Mouse (Mus musculus) hindbrain, embryonic 10.5 days (tissue): Measurements from ENCODE around the gene Arxes1. TPM values are rescaled to one million over a fixed set of nuclear protein-coding genes. Genes with fewer than 3 reads are reported as not detected.
"Not testable (repeated sequence)": the region's sequence is repeated elsewhere in the genome, so short reads cannot be mapped to it uniquely, and the experiment has no call there.

ENCODE experiments used
- DNase-seq: peaks from one replicate; pipeline ENCODE4 v3.0.0-alpha.2; 2017; ENCODE audit warnings: low spot score
- H3K27ac ChIP-seq: fragments of 300-500 bp; sonication (generic); 2 replicates; pipeline ENCODE4 v1.5.1; 2016; ENCODE audit warnings: mild to moderate bottlenecking, moderate library complexity
- H3K27me3 ChIP-seq: fragments of 300-500 bp; sonication (generic); 2 replicates; pipeline ENCODE4 v1.6.1; 2016; ENCODE audit warnings: mild to moderate bottlenecking; ENCODE audit not compliant: poor library complexity, insufficient read depth, severe bottlenecking
- H3K36me3 ChIP-seq: fragments of 300-500 bp; sonication (generic); 2 replicates; pipeline ENCODE4 v1.6.1; 2016; ENCODE audit warnings: mild to moderate bottlenecking, moderate library complexity
- H3K4me1 ChIP-seq: fragments of 300-500 bp; sonication (generic); replicated peaks from 2 replicates; pipeline ENCODE4 v1.6.1; 2016; ENCODE audit warnings: mild to moderate bottlenecking
- H3K4me3 ChIP-seq: fragments of 300-500 bp; sonication (generic); 2 replicates; pipeline ENCODE4 v1.5.1; 2016; ENCODE audit warnings: mild to moderate bottlenecking, moderate library complexity
- H3K9me3 ChIP-seq: fragments of 300-500 bp; sonication (generic); 2 replicates; pipeline ENCODE4 v1.6.1; 2016; ENCODE audit warnings: mild to moderate bottlenecking, moderate library complexity
- WGBS: fragments of 180-500 bp; shearing (Covaris S2); methylation state at CpG from one replicate; pipeline ENCODE4 v1.1.7; 2016; 5-methylcytosine and 5-hydroxymethylcytosine counted together
- polyA plus RNA-seq: library from polyadenylated mRNA; unstranded; fragments of >200 nt; fragmentation: Nextera tagmentation; extraction: Ambion mirVana; gene quantifications from 2 replicates; pipeline ENCODE4 v1.2.1, GENCODE M21; 2016

The Arxes1 gene
- 33.7 and 33.8 TPM in 2 replicates for polyA plus RNA-seq

DNA sequence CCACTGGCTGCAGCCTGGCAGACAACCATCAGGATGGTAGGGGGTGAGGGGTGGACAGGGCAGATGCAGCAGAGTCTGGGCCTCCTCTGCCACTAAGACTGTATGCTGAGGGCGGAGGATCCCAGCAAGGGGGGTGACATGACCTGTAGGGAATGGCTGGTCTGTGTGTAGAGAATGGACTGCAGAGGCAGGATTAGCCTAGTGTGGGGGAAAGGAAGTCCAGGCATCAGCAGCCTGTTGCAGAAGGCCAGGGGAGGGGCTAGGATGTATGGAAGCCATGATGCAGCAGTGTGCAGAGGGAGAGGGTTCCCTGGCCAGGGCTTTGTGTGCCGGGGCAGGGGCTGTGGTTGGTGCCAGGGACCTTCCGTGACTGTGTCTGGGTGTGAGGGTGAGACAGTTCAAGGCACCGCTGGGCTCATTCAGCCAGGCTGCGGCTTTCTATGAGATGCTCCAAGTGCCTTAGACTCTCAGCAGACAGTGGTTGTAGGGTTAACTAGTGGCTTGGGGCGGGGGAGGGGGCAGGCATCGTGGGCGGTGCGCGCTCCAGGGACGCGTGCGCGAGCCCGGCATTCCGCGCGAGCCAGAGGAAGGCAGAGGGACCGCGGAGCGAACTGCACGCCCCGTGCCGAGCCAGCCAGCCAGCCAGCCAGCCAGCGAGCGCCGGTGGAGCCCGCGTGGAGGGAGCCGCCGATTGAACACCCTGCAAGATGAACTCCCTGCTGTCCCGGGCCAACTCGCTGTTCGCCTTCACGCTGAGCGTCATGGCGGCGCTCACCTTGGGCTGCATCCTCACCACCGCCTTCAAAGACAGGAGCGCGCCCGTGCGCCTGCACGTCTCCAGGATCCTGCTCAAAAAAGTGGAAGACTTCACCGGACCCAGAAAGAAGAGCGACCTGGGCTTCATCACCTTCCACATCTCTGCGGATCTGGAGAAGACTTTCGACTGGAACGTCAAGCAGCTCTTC is at the start of gene Arxes1:
Arxes1 (plus strand) TSS at position 569 of the 965 bp plus-strand sequence.
- H3K27me3 ChIP-seq = peaks cover 15% of the 10 kb centered on the region; the same call in 1 of the 2 replicates
- H3K27ac ChIP-seq = peak within 1 kb of the TSS; percentile 73
- peak within 1 kb of the TSS; percentile 36 for H3K4me3 ChIP-seq
- WGBS = 7% methylated on average over 23 of the region's 49 CpGs
- H3K4me1 ChIP-seq, H3K9me3 ChIP-seq, H3K36me3 ChIP-seq: not testable (repeated sequence)
- peak; percentile 27 for DNase-seq

DNA sequence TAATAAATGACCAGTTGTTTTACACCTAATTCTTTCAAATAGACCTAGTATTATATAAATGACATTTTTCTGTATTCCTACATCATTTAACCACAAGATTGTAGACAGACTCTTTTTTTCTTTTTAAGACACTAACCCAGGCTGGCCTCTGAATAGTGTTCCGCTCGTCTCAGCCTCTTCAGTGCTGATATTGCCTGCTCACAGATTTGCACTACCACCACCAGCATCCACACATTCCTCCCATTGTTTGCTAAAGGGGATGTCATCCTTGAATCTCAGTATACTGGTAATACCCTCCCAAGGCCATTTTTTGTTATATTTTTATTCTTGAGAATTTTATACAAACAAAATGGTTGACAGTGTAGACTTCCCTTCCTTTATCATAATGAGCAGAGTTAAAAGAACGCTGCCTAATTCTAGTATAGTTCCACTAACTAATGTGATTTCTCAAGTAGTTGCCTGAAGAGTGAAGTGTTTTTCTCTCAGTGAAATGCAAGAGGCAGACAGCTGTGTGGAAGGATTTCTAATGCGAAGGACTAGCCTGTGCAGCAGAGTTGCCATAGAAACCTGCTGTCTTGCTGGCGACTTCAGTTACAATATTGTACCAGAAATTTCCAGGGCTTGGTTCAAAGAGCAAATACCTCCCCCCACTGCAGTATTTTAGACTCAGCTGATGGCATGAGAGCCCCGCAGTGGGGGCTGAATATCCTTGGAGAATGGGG is 48.5 kb upstream of the Arxes1 start:
- no peaks in the 10 kb centered on the region for H3K9me3 ChIP-seq
- no peak overlapping the region for H3K4me3 ChIP-seq
- H3K27me3 ChIP-seq = no peaks in the 10 kb centered on the region
- no peaks in the 10 kb centered on the region for H3K36me3 ChIP-seq
- 72% methylated on average over 6 of the region's 6 CpGs for WGBS
- no peak overlapping the region for H3K27ac ChIP-seq
- H3K4me1 ChIP-seq = no peaks in the 10 kb centered on the region
- DNase-seq = no peak

DNA sequence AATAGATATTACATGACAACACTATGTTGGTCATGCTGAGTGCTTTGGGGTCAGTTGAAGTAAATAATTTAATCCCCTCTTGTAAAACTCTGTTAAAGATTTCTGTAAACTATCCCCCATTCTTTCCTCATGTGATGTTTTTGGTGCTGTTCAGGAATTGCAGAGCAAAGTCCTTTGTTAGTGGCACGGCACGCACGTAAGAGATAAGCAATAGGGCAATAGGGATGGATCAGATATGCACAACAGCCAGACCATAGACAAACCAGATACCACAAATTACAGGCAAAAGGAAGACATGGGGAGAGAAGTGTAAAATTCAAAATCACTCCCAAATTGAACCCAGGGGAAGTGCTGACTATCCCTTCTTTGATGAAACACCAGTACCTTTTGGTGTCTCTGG is 46.9 kb upstream of the Arxes1 start:
- WGBS = 98% methylated on average over 3 of the region's 3 CpGs

DNA sequence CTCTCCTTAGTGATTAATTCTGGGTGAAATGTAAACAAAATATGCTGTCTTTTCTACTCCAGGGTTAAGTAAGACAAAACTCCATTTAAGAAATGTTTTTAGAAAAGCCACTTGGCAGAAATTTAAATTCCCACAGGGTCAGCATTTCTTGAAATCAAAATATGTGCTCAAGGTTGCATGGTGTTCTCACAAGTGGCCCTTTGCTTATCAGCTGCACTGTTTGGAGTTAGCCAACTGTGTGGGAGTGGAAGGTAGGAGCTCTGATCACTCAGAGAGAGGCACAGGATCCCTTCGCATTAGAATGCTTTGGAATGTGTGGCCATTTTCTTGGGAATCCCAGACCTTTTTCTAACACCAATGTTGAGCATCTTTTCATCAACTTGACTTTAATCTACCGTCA is 42.5 kb upstream of the Arxes1 start:
- WGBS = 72% methylated on average over 2 of the region's 2 CpGs
- Histone ChIP-seq H3K36me3 (no peaks in the 10 kb centered on the region), H3K4me1 (no peaks in the 10 kb centered on the region), H3K9me3 (no peaks in the 10 kb centered on the region), H3K27ac (no peak overlapping the region), H3K4me3 (no peak overlapping the region), H3K27me3 (no peaks in the 10 kb centered on the region)
- DNase-seq = no peak

More for the DNA sequence above, 46.9 kb upstream of the Arxes1 start:
- H3K27me3 ChIP-seq = no peaks in the 10 kb centered on the region
- no peak overlapping the region for H3K27ac ChIP-seq
- no peak for DNase-seq
- H3K9me3 ChIP-seq = no peaks in the 10 kb centered on the region
- no peak overlapping the region for H3K4me3 ChIP-seq
- H3K4me1 ChIP-seq = no peaks in the 10 kb centered on the region
- H3K36me3 ChIP-seq = no peaks in the 10 kb centered on the region

DNA sequence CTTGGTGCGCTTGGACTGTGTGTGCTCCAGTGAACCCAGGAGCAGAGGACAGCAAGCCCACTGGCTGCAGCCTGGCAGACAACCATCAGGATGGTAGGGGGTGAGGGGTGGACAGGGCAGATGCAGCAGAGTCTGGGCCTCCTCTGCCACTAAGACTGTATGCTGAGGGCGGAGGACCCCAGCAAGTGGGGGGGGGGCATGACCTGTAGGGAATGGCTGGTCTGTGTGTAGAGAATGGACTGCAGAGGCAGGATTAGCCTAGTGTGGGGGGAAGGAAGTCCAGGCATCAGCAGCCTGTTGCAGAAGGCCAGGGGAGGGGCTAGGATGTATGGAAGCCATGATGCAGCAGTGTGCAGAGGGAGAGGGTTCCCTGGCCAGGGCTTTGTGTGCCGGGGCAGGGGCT is 40.0 kb upstream of the Arxes1 start:
- H3K27ac ChIP-seq = peak overlapping the region; percentile 75
- DNase-seq = peak; percentile 23
- not testable (repeated sequence) for H3K4me3 ChIP-seq, H3K36me3 ChIP-seq, H3K27me3 ChIP-seq, H3K4me1 ChIP-seq, H3K9me3 ChIP-seq
- 32% methylated on average over 2 of the region's 3 CpGs for WGBS

DNA sequence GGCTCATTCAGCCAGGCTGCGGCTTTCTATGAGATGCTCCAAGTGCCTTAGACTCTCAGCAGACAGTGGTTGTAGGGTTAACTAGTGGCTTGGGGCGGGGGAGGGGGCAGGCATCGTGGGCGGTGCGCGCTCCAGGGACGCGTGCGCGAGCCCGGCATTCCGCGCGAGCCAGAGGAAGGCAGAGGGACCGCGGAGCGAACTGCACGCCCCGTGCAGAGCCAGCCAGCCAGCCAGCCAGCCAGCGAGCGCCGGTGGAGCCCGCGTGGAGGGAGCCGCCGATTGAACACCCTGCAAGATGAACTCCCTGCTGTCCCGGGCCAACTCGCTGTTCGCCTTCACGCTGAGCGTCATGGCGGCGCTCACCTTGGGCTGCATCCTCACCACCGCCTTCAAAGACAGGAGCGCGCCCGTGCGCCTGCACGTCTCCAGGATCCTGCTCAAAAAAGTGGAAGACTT is 39.5 kb upstream of the Arxes1 start, which contains the start of gene Arxes2:
Arxes2 (plus strand) TSS at position 161 of the 456 bp plus-strand sequence.
- H3K4me1 ChIP-seq, H3K27me3 ChIP-seq, DNase-seq, H3K36me3 ChIP-seq, H3K9me3 ChIP-seq: not testable (repeated sequence)
- Histone ChIP-seq H3K4me3 (peak within 1 kb of the TSS; percentile 45), H3K27ac (peak within 1 kb of the TSS; percentile 75)
- 18% methylated on average over 22 of the region's 39 CpGs for WGBS

DNA sequence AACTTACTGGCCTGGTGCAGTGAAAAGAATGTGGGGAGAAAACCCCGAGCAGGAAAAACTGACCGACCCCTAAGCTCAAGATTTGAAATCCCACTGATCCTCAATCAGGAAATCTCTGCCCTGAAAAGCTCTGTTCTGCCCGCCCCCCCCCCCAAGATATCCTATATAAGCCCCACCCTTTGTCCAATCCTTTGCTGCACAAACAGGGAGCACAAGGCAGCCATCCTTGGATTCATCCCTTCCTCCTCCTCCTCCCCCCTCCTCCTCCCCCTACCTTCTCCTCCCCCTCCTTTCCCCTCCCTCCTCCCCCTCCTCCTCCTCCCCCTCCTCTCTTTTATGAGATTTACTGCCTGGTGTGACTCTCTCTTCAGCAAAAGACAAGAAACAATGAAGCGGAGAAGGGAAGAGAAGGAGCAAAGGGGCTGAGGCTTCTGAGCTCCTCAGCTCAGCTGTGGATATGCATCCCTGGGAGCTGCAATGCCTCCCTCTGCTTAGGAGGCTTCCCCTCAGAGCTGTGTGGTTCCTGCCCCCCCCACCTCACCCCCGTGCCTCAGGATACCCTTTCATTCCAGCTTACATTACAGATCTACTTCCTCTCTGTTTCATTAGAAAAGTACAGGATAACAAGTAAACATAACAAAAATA is 25.8 kb upstream of the Arxes1 start:
- H3K27me3 ChIP-seq = peaks cover 4% of the 10 kb centered on the region; the same call in 1 of the 2 replicates
- no peak for DNase-seq
- peaks cover 7% of the 10 kb centered on the region; the same call in 1 of the 2 replicates for H3K4me1 ChIP-seq
- 47% methylated on average over 4 of the region's 5 CpGs for WGBS
- no peak overlapping the region for H3K4me3 ChIP-seq
- no peaks in the 10 kb centered on the region for H3K36me3 ChIP-seq
- no peak overlapping the region for H3K27ac ChIP-seq
- H3K9me3 ChIP-seq = no peaks in the 10 kb centered on the region

DNA sequence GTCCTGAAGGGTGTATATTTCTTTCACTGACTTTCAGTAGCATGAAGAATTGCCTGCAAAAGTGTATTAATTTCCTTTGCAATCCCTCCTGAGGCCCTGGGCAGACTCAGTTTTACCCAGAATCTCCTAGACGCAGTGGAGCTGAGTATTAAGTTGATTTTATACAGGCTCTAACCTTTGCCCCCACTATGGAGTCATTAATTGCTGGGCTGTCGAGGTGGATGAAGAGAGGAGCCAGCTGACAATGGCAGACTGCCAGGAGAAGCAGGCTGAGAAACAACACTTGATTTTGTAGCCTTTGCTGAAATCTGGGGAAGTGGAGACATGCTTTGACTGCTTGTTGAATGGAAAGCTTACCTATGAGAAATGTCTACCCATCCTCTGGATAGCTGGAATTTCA is 18.8 kb upstream of the Arxes1 start:
- peaks cover 4% of the 10 kb centered on the region; the same call in 1 of the 2 replicates for H3K27me3 ChIP-seq
- no peaks in the 10 kb centered on the region for H3K4me1 ChIP-seq
- no peak for DNase-seq
- no peaks in the 10 kb centered on the region for H3K36me3 ChIP-seq
- H3K27ac ChIP-seq = no peak overlapping the region
- WGBS = 46% methylated on average over 2 of the region's 2 CpGs
- H3K9me3 ChIP-seq = no peaks in the 10 kb centered on the region
- no peak overlapping the region for H3K4me3 ChIP-seq

DNA sequence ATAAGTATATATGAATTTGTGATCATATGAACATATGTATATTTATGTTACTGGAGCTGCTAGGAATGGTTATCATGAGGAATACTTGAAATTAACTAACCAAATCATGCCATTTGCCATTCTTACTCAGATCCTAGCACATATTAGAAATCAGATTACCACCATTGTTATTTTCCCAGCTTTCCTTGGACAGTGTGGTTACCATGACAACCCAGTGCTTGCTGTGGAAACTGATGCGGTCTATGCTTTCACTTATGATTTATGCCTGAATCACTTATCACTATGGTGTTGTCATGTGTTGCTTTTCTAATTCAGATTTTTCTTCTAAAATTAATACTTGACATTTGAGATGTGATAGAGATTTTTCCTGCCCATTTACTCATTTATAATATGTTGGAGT is 2.8 kb upstream of the Arxes1 start:
- 0 out of 2 replicates have a peak, but pooled peaks cover 2% of the 10 kb centered on the region for H3K4me1 ChIP-seq
- H3K36me3 ChIP-seq = no peaks in the 10 kb centered on the region
- 74% methylated on average over 1 of the region's 1 CpGs for WGBS
- H3K27ac ChIP-seq = no peak overlapping the region
- peaks cover 15% of the 10 kb centered on the region for H3K27me3 ChIP-seq
- H3K4me3 ChIP-seq = no peak overlapping the region
- no peak for DNase-seq
- no peaks in the 10 kb centered on the region for H3K9me3 ChIP-seq

DNA sequence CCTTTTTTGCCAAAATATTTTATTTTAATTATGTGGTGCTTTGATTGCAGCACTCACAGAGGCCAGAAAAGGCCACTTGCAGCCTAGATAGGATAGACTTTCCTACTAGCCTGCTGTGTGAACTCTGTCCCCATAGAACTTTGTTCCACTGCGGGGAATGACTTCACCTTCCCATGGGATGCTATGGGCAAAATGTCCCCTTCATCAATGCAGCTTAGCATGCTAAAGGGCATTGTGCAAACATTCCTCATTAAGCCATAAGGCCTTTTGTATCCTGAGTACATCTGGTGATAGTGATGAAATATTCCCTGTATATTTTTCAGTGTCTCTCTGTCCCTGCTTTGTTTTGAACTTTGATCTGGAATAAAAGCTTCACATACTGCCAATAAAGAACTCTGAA is 10.6 kb downstream of the Arxes1 start:
- no peaks in the 10 kb centered on the region for H3K4me1 ChIP-seq
- H3K9me3 ChIP-seq = no peaks in the 10 kb centered on the region
- H3K36me3 ChIP-seq = no peaks in the 10 kb centered on the region
- no peaks in the 10 kb centered on the region; the same call in 1 of the 2 replicates for H3K27me3 ChIP-seq
- no peak overlapping the region for H3K4me3 ChIP-seq
- 89% methylated on average over 1 of the region's 1 CpGs for WGBS
- H3K27ac ChIP-seq = no peak overlapping the region
- no peak for DNase-seq

DNA sequence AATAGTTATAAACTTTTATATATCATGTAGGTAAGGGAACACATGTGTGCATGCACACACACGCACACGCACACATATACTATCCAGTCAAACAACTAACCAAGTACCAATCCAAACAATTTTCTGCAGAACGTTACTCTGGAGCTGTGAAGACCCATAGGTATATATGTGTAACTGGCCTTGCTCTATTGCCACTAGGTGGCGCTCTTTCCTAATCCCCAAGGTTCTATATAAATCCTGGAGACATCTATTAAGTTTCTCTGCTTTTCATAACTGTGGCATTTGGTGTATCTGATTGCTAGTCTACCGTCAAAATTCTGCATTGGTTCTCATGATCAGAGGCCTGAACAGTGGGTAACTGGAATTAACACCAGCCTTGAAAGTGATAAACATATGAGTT is 14.4 kb downstream of the Arxes1 start:
- peaks cover 3% of the 10 kb centered on the region; the same call in 1 of the 2 replicates for H3K27me3 ChIP-seq
- WGBS = 19% methylated on average over 5 of the region's 5 CpGs

DNA sequence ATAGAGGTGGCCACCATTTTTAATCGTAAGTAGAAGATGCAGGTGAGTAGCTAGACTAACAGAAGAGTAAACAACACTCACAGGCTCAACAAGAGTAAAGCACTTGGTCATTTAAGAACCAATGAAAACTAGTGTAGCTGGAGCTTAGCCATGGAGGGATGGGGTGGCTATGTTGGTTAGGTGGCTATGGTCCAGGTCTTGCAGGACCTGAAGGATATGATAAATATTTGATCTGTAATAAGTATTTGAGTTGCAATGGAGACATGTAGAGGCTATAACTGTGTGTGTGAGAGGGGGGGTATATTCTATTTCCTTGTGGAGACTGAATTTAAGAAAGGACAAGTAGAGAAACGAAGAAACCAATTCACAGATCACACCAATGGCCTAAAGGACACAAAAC is 18.1 kb downstream of the Arxes1 start:
- H3K27me3 ChIP-seq = 0 out of 2 replicates have a peak, but pooled peaks cover 4% of the 10 kb centered on the region
- WGBS = 81% methylated on average over 2 of the region's 2 CpGs
- H3K4me3 ChIP-seq = no peak overlapping the region
- no peaks in the 10 kb centered on the region for H3K36me3 ChIP-seq
- no peak overlapping the region for H3K27ac ChIP-seq
- DNase-seq = no peak
- H3K4me1 ChIP-seq = no peaks in the 10 kb centered on the region
- no peaks in the 10 kb centered on the region for H3K9me3 ChIP-seq

More for the DNA sequence above, 14.4 kb downstream of the Arxes1 start:
- no peak overlapping the region for H3K4me3 ChIP-seq
- no peaks in the 10 kb centered on the region for H3K36me3 ChIP-seq
- H3K9me3 ChIP-seq = no peaks in the 10 kb centered on the region
- no peak overlapping the region for H3K27ac ChIP-seq
- no peaks in the 10 kb centered on the region for H3K4me1 ChIP-seq
- peak; percentile 33 for DNase-seq
